Mouse (Mus musculus) cerebellum, postnatal 4 days (tissue): Measurements from ENCODE around the gene Cdh4.

Experiments
- DNase-seq, 2 experiments: peaks; one replicate each; pipeline ENCODE4 v3.0.0; 2022; ENCODE audit warnings: low spot score in 2 of 2, mixed read lengths in 1 of 2

The Cdh4 gene

DNA sequence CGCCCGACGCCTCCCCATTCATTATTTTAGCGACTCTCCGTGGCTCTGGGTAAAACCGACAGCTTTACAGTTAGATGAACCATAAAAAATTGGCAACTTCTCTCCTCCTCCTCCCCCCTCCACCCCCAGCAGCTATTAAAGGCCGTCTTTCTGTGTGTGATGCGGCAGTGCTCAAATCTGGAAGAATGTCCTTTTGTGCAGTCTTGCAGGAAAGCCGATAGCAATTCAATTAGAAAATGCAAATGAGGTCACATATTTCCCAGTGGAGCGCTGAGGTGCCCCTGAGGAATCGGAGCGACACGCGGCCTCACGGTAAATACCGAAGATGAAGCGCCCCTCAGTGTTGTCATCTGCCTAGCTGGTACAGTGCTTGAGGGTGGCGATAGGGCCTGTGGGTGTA, 345.0 kb downstream of the Cdh4 start:
- no peak for DNase-seq

DNA sequence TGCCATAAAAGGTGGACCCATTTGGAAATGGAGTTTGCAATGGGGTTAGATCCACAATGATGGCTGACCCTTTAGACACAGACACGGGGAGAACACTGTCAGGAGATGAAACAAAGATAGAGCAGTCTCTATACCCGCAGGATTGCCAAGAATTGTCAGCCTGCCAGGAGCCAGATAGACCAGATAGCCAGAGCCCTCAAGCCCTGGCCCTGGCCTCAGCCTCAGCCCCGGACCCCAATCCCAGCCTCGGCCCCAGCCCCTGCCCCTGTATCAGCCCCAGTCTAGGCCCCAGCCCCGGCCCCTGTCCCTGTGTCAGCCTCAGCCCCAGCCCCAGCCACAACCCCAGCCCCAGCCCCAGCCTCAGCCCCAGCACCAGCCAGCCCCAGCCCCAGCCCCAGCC, 345.6 kb downstream of the Cdh4 start:
- no peak for DNase-seq

DNA sequence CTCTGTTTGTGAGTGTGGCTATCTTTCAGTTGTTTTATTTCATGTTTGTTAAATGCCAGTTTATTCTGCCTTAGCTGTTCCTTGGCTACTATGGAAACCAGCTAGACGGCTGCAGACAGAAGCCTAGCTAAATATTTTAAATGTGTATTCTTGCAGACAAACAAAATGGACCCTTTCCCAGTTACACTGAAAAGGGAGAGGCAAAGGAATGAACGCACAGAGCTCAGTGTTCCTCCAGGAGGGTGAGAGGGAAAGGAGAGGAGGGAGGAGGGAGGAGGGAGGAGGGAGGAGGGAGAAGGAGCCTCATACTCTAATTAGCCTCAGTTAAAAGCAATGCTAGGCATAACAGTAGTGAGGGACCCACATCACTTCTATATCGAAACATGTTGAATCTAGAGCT, 348.5 kb downstream of the Cdh4 start:
- DNase-seq: no peak

DNA sequence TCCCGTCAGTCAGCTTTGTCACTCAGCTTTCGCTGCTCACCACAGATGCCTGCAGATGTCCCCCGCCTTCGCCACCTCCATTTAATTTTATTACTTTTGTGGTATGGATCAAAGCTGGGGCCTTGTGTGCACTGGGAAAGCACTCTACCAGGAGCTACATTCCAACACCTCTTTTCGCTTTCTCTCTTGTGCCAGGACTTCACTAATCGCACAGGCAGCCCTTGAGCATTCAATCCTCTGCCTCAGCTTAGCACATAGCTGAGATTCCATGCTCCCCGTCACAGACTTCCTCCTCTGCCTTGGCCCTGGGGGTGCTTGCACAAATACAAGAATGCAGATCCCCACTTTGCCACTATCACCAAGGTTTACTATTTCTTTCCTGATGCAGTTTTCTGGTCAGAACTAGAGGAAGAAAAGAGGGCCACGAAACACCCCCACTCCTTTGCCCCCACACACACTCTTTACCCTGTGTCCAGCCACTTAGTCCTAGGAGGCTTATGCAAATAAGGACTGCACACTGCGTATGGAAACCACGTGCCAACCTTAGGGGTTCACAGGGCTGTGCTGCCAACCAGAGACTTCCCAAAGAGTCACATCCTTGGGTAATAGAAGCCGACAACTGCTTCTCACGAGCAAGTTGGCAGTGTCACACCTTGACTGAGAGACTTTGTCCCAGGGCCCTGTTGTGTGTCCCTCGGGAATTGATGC, 350.3 kb downstream of the Cdh4 start:
- DNase-seq: no peak

DNA sequence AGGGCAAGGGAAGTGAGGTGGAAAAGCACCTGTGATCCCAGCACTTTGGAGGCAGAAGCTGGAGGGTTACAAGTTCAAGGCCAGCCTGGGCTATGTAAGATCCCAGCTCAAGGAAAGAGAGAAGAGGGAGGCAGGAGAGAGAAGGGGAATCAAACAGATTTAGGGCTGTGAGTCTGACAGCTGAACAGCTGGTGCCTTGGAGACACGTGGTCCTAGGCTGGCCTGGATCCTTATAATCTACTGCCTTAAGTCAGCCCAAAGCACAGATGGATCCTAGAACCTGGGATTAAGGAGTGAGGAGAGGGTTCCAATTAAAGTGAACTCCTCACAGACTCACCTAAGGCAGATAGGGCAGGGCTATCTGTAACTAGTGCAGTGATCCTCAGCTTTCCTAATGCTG, 352.1 kb downstream of the Cdh4 start:
- DNase-seq: no peak

DNA sequence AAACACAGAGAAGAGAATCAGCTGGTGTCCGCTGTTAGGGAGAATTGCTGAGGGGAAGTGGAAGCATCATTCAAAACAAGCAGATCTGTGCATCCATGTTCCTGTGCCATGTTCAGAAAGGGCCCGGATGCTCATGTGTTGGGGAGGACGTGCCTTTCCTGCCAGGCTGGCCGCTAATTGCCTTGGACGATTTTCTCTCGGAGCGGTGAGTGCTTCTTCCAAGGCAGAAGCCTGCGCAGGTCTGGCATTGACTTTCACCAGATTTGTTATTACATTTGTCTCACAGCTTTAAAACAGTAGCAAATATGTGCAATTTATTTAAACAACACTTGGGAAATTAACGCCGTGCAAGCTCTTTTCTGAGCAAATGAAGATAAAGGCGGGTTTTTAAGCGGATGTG, 353.2 kb downstream of the Cdh4 start:
- no peak for DNase-seq

DNA sequence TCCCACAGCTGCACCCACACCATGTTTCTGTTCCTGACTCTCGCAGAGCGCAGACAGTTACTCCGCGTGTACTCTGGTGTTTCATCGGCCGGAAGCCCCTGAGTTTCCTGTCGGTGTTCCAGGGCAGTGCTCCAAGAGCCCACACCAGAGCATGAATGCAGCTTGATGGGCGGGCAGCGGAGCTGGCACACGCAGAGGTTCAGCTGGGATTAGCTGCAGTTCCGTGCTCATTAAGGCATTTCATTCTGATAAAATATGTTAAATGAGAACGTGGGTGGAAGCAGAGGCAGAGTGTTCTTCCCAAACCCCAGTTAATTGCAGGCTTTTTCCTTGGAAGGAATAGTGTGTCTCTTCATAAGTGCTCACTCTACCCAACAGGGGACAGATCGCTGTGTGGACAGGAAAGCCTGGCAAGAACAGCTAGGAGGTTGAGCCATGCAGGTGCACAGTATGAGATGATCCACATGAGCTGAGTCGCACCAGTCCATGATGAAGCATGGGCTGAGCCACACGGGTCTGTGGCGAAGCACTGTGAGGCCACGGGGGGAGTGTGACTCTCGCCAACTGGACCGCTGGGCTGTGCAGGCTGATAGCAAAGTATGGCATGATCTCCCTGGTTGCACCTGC, 357.8 kb downstream of the Cdh4 start:
- peak in 1 of 2 experiments; percentile 58 for DNase-seq

DNA sequence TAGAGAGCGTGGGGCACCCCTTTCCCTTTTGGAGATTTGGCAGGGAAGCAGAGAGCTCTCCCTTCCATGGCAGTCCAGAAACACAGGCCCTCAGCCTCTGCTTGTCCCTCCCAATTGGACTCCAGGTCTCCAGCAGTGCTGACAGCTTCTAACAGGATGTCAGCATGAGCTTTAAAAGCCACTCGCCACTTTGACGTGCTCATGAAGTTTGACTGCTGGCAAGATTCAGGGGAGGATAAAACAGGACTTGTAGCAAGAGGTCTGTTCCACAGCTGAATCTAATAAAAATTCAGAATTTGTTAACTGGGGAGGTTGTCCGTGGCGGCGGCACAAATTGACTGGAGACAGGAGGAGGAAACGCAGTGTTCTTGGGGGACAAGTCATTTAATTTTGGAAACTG, 358.8 kb downstream of the Cdh4 start:
- no peak for DNase-seq

DNA sequence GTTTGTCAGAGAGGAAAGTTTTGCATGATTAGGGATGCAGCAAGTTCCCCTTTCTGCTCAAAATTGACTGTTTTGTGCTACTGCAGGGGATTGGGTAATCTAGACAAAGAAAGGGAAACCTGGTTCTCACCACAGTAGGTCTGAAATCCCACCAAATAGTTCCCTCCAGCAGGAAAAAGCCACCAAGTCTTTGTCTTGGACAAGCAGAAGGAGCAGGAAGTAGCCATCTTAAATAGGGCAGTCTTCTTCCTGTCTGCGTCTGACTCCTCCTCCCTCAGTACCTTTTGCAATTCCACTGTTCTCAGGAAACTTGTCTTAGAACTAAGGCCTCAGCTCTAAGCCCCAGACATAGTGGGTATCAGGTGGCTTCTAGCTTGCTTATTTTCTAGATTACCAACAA, 360.2 kb downstream of the Cdh4 start:
- DNase-seq: no peak

DNA sequence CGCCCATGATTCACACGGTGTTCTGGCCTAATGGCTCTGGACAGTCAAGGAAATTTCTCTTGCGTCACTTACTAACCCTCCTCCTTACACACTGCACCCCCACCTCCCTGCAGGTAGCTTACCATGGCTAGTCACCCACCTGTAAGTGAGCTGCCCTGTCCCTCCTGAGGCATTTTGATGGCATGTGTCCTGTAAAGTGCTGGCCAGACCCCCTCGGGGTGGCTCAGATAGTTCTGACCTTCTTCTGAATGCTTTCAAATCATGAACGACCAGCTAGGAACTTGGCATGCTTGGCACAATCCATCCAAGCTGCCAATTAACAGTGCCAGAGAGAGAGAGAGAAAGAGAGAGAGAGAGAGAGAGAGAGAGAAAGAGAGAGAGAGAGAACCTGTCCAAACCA, 368.9 kb downstream of the Cdh4 start:
- DNase-seq: no peak

DNA sequence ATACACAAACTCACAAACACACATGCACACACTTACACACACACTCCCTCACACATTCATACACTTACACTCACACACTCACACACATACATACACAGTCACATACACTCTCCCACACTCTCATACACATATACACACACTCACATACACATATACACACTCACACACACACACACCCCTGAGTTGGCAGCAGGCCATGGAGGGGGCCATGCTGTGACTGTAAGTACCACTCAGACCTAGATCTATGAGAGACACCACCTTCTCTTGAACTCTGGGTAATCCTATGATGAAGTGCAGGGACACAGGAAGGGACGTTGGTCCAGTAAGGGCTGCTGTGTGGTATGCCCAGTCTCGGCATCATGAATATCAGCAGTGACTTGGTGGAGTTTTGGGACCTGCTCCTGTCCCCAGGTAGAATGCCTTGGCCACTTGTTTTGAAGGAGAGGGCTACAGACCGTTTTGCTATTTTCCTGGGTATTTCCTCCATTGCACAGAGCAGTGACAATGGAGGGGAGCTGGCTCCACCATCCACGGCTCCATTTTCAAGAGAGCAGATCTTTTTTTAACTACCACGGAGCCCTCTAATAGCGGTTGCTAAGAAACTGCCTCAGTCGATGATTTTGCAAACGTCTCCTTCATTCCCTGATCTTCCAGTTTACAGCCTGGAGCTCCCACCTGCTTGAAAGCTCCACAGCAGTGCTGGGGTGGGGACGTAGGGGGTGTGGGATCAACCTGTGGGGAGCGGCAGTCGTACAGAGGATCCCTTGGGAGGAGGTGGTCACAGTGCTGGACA, 371.0 kb downstream of the Cdh4 start:
- DNase-seq: no peak

DNA sequence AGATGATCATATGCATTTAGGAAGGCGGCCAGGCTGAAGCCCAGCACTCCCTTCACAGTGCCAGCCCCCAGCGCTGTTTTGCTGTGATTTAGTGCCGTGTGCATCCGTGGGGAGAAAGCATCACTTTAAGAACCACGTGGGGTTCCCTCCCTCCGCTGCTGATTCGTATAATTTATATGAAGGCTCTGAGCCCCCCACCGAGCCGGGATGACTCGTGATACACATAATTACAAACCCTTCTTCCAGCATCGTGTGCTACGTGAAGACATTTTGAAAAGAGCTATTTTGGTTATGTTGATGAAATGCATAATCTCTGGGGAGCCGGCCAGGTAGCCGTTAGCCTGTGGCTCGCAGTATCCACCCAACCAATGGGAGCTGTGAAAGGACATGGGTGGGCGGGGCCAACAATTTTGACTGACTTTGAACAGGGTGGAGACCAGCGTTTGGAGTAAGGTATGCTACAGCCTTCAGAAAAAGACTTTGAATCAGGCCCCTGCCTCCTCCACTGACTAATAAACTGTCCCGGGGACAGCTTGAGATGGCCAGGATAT, 382.6 kb downstream of the Cdh4 start:
- DNase-seq: no peak

DNA sequence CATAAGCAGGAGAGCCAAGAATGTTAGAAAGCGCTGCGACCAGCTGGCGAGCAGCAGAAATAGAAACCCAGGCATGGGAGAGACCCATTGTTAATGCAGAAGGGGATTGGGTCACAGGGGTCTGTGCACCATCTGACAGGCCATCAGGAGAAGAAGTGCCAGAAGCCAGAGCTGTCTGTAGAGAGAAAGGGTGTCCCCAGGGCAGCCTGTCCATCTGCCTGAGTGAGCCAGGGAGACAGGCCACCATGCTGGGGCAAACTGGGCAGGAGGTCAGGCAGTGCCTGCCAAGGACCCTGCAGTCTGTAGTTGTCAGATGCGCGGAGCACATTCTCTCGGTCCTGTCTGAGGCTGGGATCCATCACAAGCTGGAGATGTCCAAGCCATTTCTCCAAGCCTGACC, 386.7 kb downstream of the Cdh4 start:
- no peak for DNase-seq

DNA sequence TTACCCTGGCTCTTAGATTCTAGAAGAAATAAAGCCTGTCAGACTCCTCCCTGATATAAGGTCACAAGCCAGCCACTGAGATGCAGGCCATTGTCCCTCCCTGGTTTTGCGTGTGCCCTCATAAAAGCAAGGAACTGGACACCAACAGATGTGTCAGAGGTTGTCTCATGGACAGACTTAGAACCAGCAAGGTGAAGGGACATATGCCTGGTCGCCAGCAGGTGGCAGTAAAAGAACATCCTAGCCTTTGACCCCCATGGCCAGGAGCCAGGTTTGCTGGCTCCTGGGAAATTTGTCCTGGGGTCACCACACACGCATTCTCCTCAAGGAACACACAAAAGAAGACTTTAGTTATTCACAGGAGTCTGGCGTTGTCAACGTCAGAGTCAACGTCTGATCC, 387.7 kb downstream of the Cdh4 start:
- no peak for DNase-seq

DNA sequence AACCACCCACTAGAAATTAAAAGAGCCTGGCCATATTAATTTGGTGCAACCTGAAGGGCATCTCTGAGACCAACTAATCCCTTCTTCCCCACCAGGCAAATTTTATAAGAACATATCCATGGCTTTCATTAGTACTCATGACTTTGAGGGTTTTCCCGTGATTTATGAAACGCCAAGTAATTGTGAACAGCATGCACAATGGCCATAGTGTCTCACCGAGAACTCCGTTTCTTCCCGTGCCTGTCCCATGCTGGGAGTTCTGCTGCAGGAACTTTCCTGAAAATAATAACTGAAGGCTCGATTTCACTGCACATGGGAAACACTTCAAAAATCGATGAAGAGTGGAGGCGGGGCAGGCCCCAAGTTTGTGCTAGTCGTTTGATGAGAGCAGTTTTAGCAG, 392.7 kb downstream of the Cdh4 start:
- no peak for DNase-seq

DNA sequence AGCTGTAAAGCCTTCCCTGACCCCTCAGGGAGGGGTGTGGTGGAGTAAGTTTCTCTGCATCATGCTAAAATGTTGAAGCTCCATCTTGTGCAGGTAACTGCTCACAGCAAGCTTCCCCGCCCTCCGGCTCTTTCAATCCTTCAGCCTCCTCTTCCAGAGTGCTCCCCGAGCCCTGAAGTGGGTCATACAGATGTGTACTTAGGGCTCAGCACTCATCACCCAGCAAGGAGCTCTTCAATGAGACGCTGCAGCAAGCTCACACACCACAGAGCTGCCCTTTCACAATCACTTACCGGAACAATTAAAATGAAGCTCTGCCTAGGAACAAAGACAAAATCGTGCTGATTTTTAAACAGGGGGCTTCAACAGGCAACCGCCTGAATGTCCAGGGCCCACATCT, 393.3 kb downstream of the Cdh4 start:
- DNase-seq: no peak

DNA sequence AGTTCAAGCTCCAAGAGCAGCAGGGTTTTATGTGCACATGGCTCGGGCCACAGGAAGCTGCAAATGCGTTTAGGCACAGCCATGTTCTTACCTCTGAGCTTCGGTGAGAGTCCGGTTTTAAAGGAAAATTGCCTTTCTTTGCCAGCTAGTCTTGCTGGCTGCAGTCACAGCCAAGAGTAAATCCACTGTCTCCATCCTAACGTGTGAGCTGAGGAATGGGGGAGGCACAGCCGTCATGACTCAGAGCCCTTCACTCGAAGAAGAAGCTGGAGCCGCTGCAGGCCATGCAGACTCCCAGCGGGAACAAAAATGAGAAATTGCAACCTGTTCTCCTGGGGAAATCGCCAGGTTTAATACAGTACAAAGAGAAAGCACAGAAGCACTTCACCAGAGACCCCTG, 395.0 kb downstream of the Cdh4 start:
- DNase-seq: no peak

DNA sequence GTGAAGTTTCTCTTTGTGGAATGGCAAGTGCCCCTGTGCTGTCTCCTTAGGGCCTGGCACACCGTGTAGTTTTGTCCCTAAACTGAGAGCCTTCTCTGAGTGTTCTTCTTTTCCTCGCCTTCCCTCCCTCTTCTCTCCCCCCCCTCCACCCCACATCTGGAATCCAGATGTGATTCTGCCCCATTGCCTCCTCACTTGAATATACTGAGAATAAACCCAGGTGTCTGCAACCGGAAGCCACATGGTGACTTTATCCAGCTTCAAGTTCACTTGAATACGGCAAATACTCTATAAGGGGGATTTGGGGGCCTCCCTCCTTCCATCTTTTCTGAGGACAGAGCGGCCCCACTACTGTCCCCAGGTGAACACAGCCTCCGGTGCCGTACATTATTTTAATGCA, 395.8 kb downstream of the Cdh4 start:
- DNase-seq: no peak

DNA sequence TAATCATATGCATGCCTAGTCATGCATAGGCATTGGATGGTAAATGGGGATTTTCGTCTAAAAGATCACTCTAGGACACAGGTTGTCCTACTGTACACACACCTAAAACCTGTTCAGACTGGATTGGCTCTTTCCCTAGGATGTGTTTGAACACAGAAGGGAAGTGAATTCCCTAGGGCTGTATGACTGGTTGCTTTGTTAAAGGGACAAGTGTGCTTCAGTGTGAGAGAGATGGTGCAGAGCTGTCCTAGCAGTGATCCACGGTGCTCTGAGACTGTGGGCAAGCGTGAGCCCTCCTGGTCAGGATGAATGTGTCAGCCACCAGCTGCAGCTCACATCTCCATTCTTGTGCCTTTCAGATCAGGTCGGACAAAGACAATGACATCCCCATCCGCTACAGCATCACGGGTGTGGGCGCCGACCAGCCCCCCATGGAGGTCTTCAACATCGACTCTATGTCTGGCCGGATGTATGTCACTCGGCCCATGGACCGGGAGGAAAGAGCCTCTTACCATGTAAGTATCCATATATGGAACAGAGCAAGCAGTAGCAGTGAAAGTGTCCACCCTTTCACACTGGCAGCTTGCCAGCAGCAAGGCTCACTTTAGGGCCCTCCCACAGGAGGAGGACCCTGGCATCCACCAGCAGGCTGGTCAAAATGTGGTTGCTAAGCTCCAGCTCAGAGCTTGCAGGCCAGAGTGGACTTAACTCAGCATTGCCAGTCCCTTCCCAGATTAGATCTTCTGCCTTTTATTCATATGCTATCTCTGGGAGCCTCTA, 400.6 kb downstream of the Cdh4 start:
- no peak for DNase-seq

DNA sequence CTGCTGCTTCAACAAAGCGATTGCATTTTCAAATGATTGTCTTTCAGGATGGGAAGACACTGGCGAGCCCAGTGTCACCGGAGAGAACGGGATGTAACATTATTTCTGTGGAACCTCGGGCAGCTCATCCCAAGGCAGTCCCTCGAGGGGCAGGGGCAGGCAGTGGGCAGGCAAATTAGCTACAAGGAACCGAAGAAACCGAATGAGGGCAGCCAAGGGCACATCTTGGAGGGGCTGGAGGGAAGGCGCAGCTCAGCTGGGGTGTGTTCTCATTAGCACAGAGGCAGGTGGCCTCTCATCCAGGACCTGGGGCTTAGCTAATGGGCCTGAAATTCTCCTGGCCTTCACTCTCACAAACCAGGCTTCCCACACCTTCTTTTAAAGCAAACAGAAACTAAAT, 407.5 kb downstream of the Cdh4 start:
- no peak for DNase-seq

DNA sequence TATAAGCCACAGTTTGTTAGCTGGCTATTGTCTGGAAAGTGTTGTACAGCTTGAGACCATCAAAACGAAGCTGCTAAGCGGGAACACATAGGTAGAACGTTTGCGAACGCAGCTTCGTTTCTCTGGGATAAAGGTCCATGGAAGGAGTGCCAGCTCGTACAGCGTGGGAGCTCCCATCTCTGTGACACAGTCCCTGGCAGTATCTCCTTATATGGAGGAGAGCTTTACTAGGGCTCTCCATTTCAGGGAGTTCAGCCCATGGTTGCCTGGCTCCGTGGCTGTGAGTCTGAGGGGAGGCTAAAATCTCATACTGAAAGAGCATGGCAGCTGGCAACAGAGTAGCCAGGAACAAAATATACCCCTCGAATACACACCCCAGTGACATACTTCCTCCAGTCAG, 409.9 kb downstream of the Cdh4 start:
- no peak for DNase-seq

DNA sequence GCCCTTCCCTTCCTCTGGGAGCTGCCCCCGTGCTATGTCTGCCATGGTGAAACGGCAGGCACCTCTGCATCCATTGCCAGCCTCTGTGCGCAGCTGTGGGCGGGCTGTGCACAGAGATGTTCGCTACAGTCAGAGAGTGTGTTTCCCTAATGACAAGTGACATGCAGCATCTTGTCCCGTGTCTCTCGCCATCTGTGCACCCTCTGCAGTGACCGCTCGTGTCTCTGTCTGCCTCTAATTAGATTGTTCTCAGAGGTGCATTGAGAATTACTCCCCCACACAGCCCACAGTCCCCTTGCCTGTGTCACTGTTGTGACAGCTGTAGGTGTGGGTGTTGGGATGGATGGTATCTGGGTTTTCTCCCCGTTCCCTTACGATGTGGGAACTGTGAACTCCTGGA, 410.6 kb downstream of the Cdh4 start:
- peak in 1 of 2 experiments; percentile 41 for DNase-seq
